Mouse (Mus musculus): Measurements from ENCODE around the gene Pcsk2.

DNA sequence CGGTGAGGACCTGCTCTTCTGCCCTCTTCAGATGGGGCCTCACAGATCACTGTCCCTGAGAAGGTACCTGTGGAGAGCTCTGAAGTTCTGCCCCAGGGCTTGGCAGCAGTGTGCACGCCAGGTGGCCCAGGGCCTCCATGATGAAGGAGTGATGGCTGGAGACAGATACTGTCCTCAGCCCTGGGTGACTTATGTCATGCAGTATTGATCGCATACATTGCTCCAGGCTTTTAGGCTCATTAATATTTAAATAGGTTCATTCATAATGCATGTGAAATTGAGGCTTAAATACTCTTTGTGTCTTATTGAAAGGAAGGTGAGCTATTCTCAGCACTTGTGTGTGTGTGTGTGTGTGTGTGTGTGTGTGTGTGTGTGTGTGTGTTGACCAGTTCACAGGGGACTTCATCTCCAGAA is 157.0 kb downstream of the Pcsk2 start:
- TF ChIP-seq CTCF (IDR thresholded peaks at IDR 0.05): no peak
- TF ChIP-seq POLR2A (IDR thresholded peaks at IDR 0.05; ENCODE audit: insufficient read depth, low read depth, low read length): no peak
- TF ChIP-seq EP300 (IDR thresholded peaks at IDR 0.05; ENCODE audit: insufficient read depth, low read depth, low read length): no peak
